In the genomic region with DNA sequence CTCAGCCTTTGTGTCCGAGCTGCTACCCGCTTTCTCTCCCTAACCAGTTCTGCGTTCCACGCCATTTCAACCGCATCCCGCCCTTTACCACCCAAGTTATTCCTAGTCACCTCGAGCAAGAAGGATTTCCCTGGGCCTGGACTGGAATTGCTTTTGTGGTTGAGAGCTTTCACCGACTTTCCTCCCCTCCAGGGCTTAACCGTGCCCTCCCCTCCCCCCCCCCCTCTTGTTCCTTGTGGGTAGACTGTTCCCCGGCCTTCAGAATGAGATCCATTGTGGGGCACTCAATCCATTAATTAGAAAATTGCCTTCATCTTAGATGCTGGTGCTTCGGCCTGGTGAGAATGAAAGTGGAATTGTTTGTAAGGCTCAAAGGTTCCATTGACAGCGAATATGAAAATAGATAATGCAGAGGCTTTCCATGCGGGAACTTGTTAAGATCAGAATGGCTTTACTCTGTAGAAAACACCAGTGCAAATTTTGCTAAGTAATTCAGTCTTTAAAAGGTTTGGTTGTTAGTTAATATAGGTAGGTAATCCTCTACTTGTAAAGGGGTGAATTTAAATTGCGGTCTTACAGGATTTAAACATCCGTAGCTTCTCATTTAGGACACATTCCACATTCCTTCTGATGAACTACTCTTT, we compare ENCODE assay signal across 9 mouse cellular contexts. TPM values are rescaled to one million over a fixed set of nuclear protein-coding genes. Genes with fewer than 3 reads are reported as not detected.
DNase-seq lines count a peak whose midpoint lies in the region; ATAC-seq lines count a peak whose summit lies in the region.
"Had no signal": no experiment of that assay in that cellular context is flagged by ENCODE, and none has a peak within 500 bp of the region (broad histone marks: within the 10 kb centered on the region; RNA-seq: fewer than 3 reads in every experiment).

No protein-coding gene starts in this region.

- no peak for DNase-seq in kidney, adult 9 months
- DNase-seq in forebrain, embryonic 10.5 days (ENCODE audit: extremely low spot score, low spot score): peak; percentile 72
- DNase-seq in right cerebral cortex, adult 18-20 months: no peak
- DNase-seq in left cerebral cortex, postnatal 36 days (ENCODE audit: low spot score in 2 of 2): no peak

- H3K27me3 ChIP-seq in kidney, embryonic 14.5 days (ENCODE audit: control insufficient read depth, insufficient read depth, low read length): no peaks in the 10 kb centered on the region
- H3K27me3 ChIP-seq in forebrain, embryonic 10.5 days (ENCODE audit: poor library complexity, severe bottlenecking): no peaks in the 10 kb centered on the region
- no peaks in the 10 kb centered on the region for H3K27me3 ChIP-seq in intestine, embryonic 15.5 days (replicated peaks)
- no peaks in the 10 kb centered on the region for H3K27me3 ChIP-seq in neural tube, embryonic 13.5 days
- H3K27me3 ChIP-seq: CH12.LX had no signal

- peak overlapping the region; percentile 38; the same call in 1 of the 2 replicates for H3K9ac ChIP-seq in kidney, embryonic 14.5 days (ENCODE audit: low read depth, low read length)
- H3K9ac ChIP-seq in intestine, embryonic 15.5 days: no peak overlapping the region
- H3K9ac ChIP-seq in neural tube, embryonic 13.5 days: peak overlapping the region; percentile 52

- H3K36me3 ChIP-seq in kidney, embryonic 14.5 days (ENCODE audit: control insufficient read depth, insufficient read depth, low read length): no peaks in the 10 kb centered on the region; the same call in 1 of the 2 replicates
- H3K36me3 ChIP-seq in forebrain, embryonic 10.5 days (replicated peaks): peaks cover 37% of the 10 kb centered on the region
- no peaks in the 10 kb centered on the region for H3K36me3 ChIP-seq in intestine, embryonic 15.5 days
- 0 out of 2 replicates have a peak, but pooled peaks cover 4% of the 10 kb centered on the region for H3K36me3 ChIP-seq in neural tube, embryonic 13.5 days

- peak overlapping the region; percentile 11; the same call in 1 of the 2 replicates for H3K4me3 ChIP-seq in kidney, embryonic 14.5 days (ENCODE audit: low read length)
- H3K4me3 ChIP-seq in forebrain, embryonic 10.5 days: peak overlapping the region; percentile 66
- H3K4me3 ChIP-seq in intestine, embryonic 15.5 days (replicated peaks): no peak overlapping the region
- H3K4me3 ChIP-seq in neural tube, embryonic 13.5 days: peak overlapping the region; percentile 20

- H3K4me2 ChIP-seq in kidney, embryonic 14.5 days (replicated peaks; ENCODE audit: low read depth, low read length): peak overlapping the region; percentile 31
- H3K4me2 ChIP-seq in intestine, embryonic 15.5 days (replicated peaks): peak overlapping the region; percentile 61
- H3K4me2 ChIP-seq in neural tube, embryonic 13.5 days: peak overlapping the region; percentile 62

- ATAC-seq in kidney, embryonic 14.5 days (ENCODE audit: low FRiP score, low TSS enrichment): no peak
- ATAC-seq in intestine, embryonic 15.5 days: no peak
- no peak for ATAC-seq in neural tube, embryonic 13.5 days (ENCODE audit: low read depth)
- ATAC-seq in megakaryocyte-erythroid progenitor cell, adult 5-6 weeks (replicated peaks; ENCODE audit: low FRiP score, low TSS enrichment, poor library complexity, severe bottlenecking): no peak

- WGBS in kidney, embryonic 14.5 days: 44% methylated on average over 15 of the region's 15 CpGs
- WGBS in forebrain, embryonic 10.5 days: 43% methylated on average over 15 of the region's 15 CpGs
- WGBS in intestine, embryonic 15.5 days: 51% methylated on average over 15 of the region's 15 CpGs
- WGBS in neural tube, embryonic 13.5 days: 42% methylated on average over 15 of the region's 15 CpGs

- peaks cover 57% of the 10 kb centered on the region for H3K9me3 ChIP-seq in kidney, embryonic 14.5 days (ENCODE audit: control insufficient read depth, low read length)
- peaks cover 62% of the 10 kb centered on the region for H3K9me3 ChIP-seq in forebrain, embryonic 10.5 days
- no peaks in the 10 kb centered on the region for H3K9me3 ChIP-seq in intestine, embryonic 15.5 days
- peaks cover 42% of the 10 kb centered on the region for H3K9me3 ChIP-seq in neural tube, embryonic 13.5 days

- peak overlapping the region; percentile 94 for H3K27ac ChIP-seq in kidney, embryonic 14.5 days (ENCODE audit: low read depth, low read length)
- peak overlapping the region; percentile 92 for H3K27ac ChIP-seq in forebrain, embryonic 10.5 days
- no peak overlapping the region; the same call in 1 of the 2 replicates for H3K27ac ChIP-seq in intestine, embryonic 15.5 days
- H3K27ac ChIP-seq in neural tube, embryonic 13.5 days (replicated peaks): peak overlapping the region; percentile 89

- peaks cover 18% of the 10 kb centered on the region; the same call in 1 of the 2 replicates for H3K4me1 ChIP-seq in kidney, embryonic 14.5 days (ENCODE audit: control insufficient read depth, insufficient read depth, low read length)
- peaks cover 62% of the 10 kb centered on the region for H3K4me1 ChIP-seq in forebrain, embryonic 10.5 days
- no peaks in the 10 kb centered on the region for H3K4me1 ChIP-seq in intestine, embryonic 15.5 days (replicated peaks)
- peaks cover 45% of the 10 kb centered on the region for H3K4me1 ChIP-seq in neural tube, embryonic 13.5 days (replicated peaks)

- intact Hi-C loops in left cerebral cortex, postnatal 36 days (cut with DNase I): no loop called here

RNA-seq across cellular contexts. Expression of a gene that starts 12.5 kb away (rescaled TPM):
- 2,297 and 2,617 TPM in 2 replicates for polyA plus RNA-seq in kidney, embryonic 14.5 days (2014; fragmentation: Nextera tagmentation; extraction: Ambion mirVana)
- polyA plus RNA-seq in forebrain, embryonic 10.5 days (2016; fragmentation: Nextera tagmentation; extraction: Ambion mirVana): 2,195 and 2,268 TPM in 2 replicates
- polyA plus RNA-seq in intestine, embryonic 15.5 days (2015; fragmentation: Nextera tagmentation; extraction: Ambion mirVana): 668 and 710 TPM in 2 replicates
- polyA plus RNA-seq in neural tube, embryonic 13.5 days (2015; fragmentation: Nextera tagmentation; extraction: Ambion mirVana): 431 and 546 TPM in 2 replicates
- total RNA-seq in megakaryocyte-erythroid progenitor cell, adult 5-6 weeks (2014; fragmentation: Nextera tagmentation): not detected in 2 replicates
- total RNA-seq in megakaryocyte-erythroid progenitor cell, adult 5-6 weeks (2017): 0.94 TPM in 1 of 2 replicates, not detected in the other
- total RNA-seq in left cerebral cortex, postnatal 36 days (2021): 100 to 1,000 TPM in 1 of 2 experiments, 10 to 100 TPM in 1; 99.8 to 118 TPM

RNA-seq across cellular contexts. Expression of a gene that starts 42.3 kb away (rescaled TPM):
- polyA plus RNA-seq in kidney, embryonic 14.5 days (2014; fragmentation: Nextera tagmentation; extraction: Ambion mirVana): 31.2 and 31.8 TPM in 2 replicates
- polyA plus RNA-seq in forebrain, embryonic 10.5 days (2016; fragmentation: Nextera tagmentation; extraction: Ambion mirVana): 15.9 and 22.1 TPM in 2 replicates
- 9.4 and 9.9 TPM in 2 replicates for polyA plus RNA-seq in intestine, embryonic 15.5 days (2015; fragmentation: Nextera tagmentation; extraction: Ambion mirVana)
- polyA plus RNA-seq in neural tube, embryonic 13.5 days (2015; fragmentation: Nextera tagmentation; extraction: Ambion mirVana): 12.2 and 17.4 TPM in 2 replicates
- total RNA-seq in megakaryocyte-erythroid progenitor cell, adult 5-6 weeks (2014; fragmentation: Nextera tagmentation): 17.9 and 22.2 TPM in 2 replicates
- 11.7 and 12.0 TPM in 2 replicates for total RNA-seq in megakaryocyte-erythroid progenitor cell, adult 5-6 weeks (2017)
- total RNA-seq in left cerebral cortex, postnatal 36 days (2021): 1 to 10 TPM; 7.1 to 9.0 TPM
